ENCODE assay signal across 8 mouse cellular contexts in genomic region chr5:43807744-43808696, GRCm38 (mm10). TPM values are rescaled to one million over a fixed set of nuclear protein-coding genes. Genes with fewer than 3 reads are reported as not detected.
DNase-seq lines count a peak whose midpoint lies in the region; ATAC-seq and TF ChIP-seq lines count a peak whose summit lies in the region.

No protein-coding gene starts in this region.

- peak overlapping the region; percentile 53 for H3K4me3 ChIP-seq in left cerebral cortex, adult 2 months

- ATAC-seq in common myeloid progenitor, adult 5-6 weeks (replicated peaks; ENCODE audit: low read depth, poor library complexity, severe bottlenecking), result peak; percentile 97

- intact Hi-C loops in left cerebral cortex, adult 2 months (cut with DNase I), result no loop called here

- no peak for TF ChIP-seq CTCF in left cerebral cortex, adult 2 months (IDR thresholded peaks at IDR 0.05)

- peak; percentile 81 for DNase-seq in T-cell, adult 2 months (ENCODE audit: low spot score)
- DNase-seq in gastrocnemius, postnatal 10 days, result peak; percentile 83
- peak; percentile 60 for DNase-seq in hindlimb bud, embryonic 11.5 days (ENCODE audit: extremely low spot score, low read depth, low spot score)
- DNase-seq in left cerebral cortex, adult 2 months (ENCODE audit: extremely low spot score in 1 of 2, low spot score in 2 of 2), result peak; percentile 79 to 83
- DNase-seq in lung, postnatal 4 days, result peak; percentile 90 to 91
- DNase-seq in retina, postnatal 1 day, result peak; percentile 94
- peak; percentile 80 to 89 for DNase-seq in thymus, postnatal 36 days

- H3K27ac ChIP-seq in left cerebral cortex, adult 2 months, result peak overlapping the region; percentile 73

RNA-seq across cellular contexts. Expression of gene Bst1, which starts 10.7 kb away (rescaled TPM):
- not detected in 2 replicates for total RNA-seq in common myeloid progenitor, adult 5-6 weeks (2017)
- under 1 TPM; 0.26 to 0.47 TPM for total RNA-seq in gastrocnemius, postnatal 10 days (2021)
- not detected for total RNA-seq in left cerebral cortex, adult 2 months (2021)

RNA-seq across cellular contexts. Expression of gene Fbxl5, which starts 13.4 kb away (rescaled TPM):
- 50.0 and 55.5 TPM in 2 replicates for total RNA-seq in common myeloid progenitor, adult 5-6 weeks (2017)
- total RNA-seq in gastrocnemius, postnatal 10 days (2021), result 10 to 100 TPM; 27.7 to 32.5 TPM
- total RNA-seq in left cerebral cortex, adult 2 months (2021), result 10 to 100 TPM; 85.3 to 92.2 TPM

Comparison
In these comparisons a context has a peak if more than half of its experiments do, and no peak if none do; other contexts are left out.
1. Peak in every context shown above with its lines: DNase-seq, ATAC-seq, H3K4me3 ChIP-seq and H3K27ac ChIP-seq.